Mouse (Mus musculus) frontal cortex, adult (tissue): ENCODE results near the gene Dnajc6.

ENCODE experiments used
- ATAC-seq: cut with Nextera tagmentation; 2 replicates; pipeline ENCODE4 v1.9.2; 2017; ENCODE audit warnings: mild to moderate bottlenecking, moderate library complexity, mixed read lengths; ENCODE audit not compliant: low TSS enrichment

Gene Dnajc6

DNA sequence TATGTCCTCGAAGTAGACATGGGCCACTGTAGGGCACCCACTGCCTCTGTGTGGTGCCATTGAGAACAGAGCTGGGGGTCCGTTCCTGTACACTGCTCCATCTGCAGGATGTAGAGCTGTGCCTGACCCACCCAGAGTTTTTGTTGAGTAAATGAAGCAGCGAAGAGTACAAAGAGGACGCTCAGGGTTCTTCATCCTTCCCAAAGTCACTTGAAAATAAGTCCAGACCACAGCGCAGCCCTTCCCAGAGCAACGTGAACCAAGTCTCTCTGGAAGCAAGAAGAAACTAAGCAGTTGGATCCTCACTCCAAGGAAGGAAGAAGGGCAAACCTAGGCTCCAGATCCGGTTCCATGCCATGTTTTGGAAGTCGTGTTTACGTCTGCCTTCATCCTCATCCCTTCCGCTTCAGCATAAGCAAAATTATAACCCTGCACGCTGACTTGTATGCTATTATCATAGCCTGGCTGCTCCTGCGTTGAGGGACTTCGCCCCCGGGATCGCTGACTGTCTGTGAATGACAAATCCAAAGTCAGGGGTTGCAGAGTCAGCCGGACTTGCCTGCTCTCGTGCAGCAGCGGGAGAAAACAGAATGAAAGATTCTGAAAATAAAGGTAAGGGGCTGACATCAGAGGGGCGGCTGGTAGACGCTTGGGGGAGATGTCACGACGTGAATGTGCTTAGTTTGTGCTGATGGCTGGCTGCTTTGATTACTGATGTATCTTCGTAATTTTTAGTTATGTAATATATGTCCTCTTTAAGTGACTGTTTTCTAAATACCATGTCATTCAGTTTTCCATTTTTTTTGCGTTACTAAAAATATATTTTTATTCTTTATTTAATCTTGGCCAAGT lies 11.3 kb downstream of the Dnajc6 start:
- ATAC-seq = peak; percentile 88

GRCm38 (mm10) chr4:101508431-101508830 lies 12.0 kb downstream of the Dnajc6 start:
- ATAC-seq = no peak

DNA sequence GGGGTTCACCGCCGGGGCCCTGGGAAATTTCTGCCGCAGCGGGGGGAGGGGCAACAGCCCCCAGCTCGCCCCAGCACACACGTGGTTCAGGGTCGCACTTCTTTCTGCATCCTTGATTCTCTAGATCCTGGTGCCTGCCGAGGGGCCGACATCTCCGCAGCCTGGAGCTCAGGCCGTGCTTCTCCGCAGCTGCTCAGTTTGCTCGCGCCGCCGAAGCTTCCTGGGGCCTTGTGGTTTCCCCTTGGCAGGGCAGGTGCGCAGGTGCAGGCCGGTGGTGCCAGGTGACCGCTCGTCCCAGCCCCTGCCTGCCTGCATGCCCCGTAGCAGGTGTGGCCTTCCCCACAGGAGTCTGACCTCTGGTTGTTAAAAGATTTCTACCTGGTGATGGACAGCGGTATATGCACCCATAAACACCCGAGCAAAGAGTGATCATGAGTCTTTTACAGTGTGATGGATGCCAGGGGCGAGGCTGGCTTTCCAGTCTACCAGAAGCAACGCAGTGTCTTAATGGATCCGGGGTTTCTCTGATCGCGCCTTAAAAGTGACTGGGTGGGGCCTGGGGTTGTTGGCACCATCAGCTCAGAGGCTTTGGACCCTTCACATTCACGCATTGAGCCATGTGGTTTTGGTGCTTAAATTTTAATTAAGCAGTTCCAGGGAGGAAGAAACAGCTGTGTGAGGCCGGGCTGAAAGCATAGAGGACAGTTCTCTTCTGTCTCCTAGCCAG lies 12.6 kb downstream of the Dnajc6 start:
- peak; percentile 46 for ATAC-seq

GRCm38 (mm10) chr4:101510111-101510903 lies 13.9 kb downstream of the Dnajc6 start:
- no peak for ATAC-seq

DNA sequence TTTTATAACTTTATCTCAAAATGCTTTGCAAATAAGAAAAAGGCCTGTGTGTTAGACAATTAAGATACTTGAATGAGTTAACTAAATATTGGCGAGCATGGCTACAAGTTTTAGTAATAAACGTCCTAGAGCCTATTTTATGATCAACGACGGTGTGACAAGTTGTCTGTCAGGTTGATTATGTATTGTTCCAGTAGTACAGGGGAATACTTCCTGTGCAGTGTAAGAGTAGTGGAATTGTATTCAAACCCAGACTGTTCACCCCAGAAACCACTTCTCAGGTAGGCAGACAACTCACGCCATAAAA lies 14.4 kb downstream of the Dnajc6 start:
- ATAC-seq = no peak

GRCm38 (mm10) chr4:101511768-101512521 lies 15.5 kb downstream of the Dnajc6 start:
- no peak for ATAC-seq

- ATAC-seq = no peak
These were observed 16.8 kb downstream of the Dnajc6 start for GRCm38 (mm10) chr4:101513251-101513650.

DNA sequence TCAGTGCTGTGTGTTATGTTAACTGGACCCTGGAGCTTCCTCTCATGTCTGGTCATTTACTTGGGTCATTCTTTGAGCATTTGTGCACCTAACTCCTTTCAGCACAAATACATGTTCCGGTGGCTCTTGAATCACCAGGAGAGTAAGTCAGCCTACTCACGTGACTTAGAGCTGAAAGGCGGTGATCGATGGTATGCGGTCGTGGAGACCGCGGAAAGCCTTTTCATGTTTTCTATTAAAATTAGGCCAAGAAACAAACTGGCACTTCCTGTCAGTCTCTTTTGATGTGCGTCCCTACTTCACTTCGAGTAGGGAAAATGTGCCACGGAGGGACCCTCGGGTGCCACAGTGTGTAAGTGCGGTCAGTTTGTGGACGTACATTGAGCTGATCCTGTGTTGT lies 19.4 kb downstream of the Dnajc6 start:
- ATAC-seq = no peak

DNA sequence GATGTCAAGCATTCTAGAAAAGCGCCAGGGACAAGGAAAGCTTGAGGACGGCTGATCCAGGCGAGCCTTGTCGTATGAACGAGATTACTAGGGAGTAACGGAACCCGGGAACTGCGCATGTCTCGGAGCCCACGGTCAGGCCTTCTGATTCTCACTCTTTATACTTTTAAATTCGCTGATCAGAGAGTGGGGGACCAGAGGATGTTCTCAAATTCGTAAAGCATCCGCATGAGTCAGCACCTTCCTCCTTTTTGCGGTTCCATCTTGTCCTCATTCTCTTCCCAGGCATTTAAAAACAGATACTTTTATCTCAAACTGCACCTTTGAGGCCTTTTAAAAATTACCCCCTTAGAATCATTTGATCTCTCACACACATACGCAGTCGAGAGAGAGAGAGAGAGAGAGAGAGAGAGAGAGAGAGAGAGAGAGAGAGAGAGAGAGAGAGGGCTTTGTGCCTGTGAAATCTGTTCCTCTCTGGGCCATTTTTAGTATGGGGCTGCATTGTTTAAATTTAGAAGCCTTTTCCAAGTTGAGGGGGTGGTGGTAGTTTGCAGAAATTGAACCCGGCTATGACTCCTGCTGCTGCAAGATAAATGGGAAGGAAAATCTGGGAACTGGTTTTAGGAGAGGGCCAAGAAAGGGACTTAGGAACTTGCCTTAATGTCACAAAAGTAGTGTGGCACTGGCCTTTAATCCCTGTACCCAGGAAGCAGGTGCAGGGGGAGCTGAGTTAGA lies 20.2 kb downstream of the Dnajc6 start:
- peak; percentile 68 for ATAC-seq

GRCm38 (mm10) chr4:101531901-101532300 lies 35.5 kb downstream of the Dnajc6 start:
- ATAC-seq = no peak

DNA sequence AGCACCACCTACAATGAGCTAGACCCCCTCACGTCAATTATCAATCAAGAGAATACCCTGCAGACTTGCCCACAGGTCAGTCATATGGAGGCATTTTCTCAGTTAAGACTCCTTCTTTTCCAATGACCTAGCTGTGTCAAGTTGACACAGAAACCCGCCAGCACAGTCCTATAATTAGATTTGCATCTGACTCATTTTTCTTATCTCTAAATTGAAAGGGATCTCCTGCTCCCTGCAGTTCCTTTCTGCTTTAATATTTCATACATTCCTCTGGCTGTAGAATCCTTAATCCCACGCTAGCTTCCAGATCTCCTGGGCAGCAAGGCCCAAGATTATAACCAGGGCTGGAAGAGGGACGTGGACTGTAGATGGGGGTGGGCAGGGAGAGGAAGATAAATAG lies 44.1 kb downstream of the Dnajc6 start:
- peak; percentile 74 for ATAC-seq

DNA sequence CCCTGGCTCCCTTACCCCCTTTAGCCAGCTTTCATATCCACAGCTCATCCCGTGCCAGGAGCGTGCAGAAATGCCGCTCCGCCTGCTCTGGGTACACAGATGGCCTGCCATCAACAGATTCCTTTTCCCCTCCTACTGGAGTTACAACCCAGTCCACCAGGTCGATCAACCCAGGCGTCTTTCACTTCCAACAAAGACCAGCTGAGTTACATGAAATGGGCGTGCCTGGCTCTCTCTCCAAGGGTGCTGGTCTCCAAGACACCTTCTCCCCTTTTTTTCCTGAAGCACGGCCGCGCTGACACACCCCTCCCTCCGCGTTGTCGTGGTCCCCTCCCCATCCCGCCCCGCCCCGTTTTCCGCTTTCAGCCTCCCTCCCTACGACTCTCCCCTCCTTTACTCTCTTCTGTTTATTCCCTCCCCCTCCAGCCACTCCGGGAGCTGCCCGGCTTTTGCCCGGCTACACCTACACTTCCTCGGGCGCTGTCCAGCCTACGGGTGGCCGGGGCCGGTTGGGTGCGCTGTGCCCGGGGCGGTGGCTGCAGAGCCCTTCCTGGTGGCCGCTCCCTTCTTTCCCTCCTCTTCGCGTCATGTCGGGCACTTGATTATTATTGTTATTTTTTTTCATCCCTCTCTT lies 53.6 kb downstream of the Dnajc6 start:
- ATAC-seq = peak; percentile 24; the same call in 1 of the 2 replicates

DNA sequence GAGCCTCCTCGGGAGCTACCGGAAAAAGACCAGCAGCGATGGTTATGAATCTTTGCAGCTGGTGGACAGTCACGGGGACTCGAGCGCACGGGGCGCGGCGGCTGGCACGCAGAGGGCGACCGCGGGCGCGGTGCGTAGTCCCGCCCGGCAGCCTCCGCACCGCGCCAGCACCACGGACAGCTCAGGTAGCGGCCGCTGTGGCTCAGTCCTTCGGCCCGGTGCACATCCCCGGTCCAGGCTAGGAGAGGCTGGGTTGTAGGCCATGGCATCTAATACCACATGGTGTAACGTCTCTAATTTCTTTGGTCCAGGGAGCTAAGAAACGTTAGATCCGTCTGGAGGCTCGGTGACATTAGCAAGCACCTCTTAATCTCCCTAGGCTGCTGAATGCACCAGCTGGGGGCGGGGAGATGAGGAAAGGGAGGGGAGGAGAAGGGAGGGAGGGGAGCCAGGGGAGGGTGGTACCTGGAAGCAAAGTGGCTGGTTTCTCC lies 54.3 kb downstream of the Dnajc6 start:
- ATAC-seq = peak; percentile 33

- ATAC-seq = no peak
These were observed 55.0 kb downstream of the Dnajc6 start for GRCm38 (mm10) chr4:101551425-101551824.

- ATAC-seq = peak; percentile 39; the same call in 1 of the 2 replicates
These were observed 55.9 kb downstream of the Dnajc6 start for GRCm38 (mm10) chr4:101552372-101552771.

GRCm38 (mm10) chr4:101555016-101555415 lies 58.6 kb downstream of the Dnajc6 start:
- peak; percentile 21; the same call in 1 of the 2 replicates for ATAC-seq

DNA sequence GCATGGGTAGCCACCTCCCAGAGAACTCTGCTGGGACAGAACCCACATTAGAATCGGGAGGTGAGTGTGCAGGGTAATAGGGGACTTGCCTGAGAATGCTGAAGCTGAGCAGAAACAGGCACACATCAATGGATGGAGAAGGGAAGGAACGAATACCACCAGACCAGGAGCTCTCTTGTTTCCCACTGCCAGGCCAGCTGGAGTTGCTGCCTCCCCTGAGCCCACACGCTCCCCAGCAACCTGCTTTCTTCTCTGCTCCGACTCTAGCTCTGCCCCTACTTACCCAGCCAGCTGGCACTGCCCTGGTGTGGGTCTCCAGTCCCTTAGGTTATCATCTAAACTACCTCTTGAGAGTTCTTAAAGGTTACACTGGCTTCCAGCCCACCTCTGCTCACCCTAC lies 63.7 kb downstream of the Dnajc6 start:
- no peak for ATAC-seq

GRCm38 (mm10) chr4:101562836-101563235 lies 66.4 kb downstream of the Dnajc6 start:
- ATAC-seq = no peak

DNA sequence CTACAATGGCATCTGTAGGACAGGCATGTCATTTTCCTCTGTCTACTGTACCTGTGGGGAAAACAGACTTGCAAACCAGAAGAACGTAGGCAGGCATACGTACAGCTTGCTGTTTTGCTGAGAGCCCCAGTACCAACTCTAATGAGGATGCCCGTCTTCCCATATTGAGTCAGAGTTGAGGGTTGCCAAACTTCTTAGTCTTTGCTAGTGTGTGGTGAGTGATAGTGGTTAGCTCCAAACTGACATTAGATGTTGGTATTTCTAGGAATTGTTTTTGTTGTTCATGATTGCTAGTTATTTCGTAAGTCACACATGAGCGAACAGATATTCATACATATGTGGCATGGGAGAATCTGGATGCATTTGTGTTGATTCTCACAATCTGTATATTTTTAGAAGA lies 67.2 kb downstream of the Dnajc6 start:
- ATAC-seq = no peak

DNA sequence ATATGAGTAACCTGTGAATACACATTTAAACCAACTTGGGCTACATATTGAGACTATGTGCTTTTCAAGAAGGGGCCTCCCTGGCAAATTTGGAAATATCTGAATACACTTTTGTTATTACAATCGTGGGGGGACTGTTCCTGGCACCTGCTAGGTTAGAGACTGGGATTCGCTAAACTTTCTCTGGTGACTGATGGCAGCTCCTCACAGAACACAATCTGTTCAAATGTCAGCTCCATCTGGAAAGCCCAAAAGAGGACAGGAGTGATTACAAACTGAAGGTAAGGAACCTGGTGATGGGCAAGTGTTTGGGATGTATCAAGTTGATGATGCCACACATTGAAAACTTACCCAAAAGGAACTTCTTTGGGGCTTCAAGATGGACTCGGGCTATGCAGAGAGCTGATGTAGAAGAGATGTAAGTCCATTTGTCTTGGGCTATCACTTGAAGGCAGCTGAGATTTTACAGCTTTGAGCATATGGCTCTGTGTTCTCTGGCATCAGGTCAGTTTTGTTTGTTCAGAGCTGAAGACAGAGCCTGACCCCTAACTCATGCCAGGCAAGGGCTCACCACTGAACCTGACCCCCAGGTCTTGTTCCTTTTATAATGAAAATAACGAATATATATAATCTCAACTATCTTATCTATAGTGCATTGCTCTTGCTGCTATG lies 68.4 kb downstream of the Dnajc6 start:
- no peak for ATAC-seq
